ENCODE assay signal across 11 mouse cellular contexts in genomic region chr7:118592146-118592545, GRCm38 (mm10). TPM values are rescaled to one million over a fixed set of nuclear protein-coding genes. Genes with fewer than 3 reads are reported as not detected.
DNase-seq lines count a peak whose midpoint lies in the region; ATAC-seq and TF ChIP-seq lines count a peak whose summit lies in the region.
"Had no signal": no experiment of that assay in that cellular context is flagged by ENCODE, and none has a peak within 500 bp of the region (broad histone marks: within the 10 kb centered on the region; RNA-seq: fewer than 3 reads in every experiment).

No protein-coding gene starts in this region.

- 22% methylated on average over 6 of the region's 6 CpGs for WGBS in embryonic facial prominence, embryonic 15.5 days
- WGBS in hindbrain, postnatal 0 days = 16% methylated on average over 6 of the region's 6 CpGs
- 28% methylated on average over 6 of the region's 6 CpGs for WGBS in neural tube, embryonic 13.5 days
- 53% methylated on average over 6 of the region's 6 CpGs for whole genome bisulfite sequencing in liver, embryonic 12.5 days (ENCODE audit: insufficient replicate concordance)
- 45% methylated on average over 6 of the region's 6 CpGs for WGBS in stomach, postnatal 0 days

- peaks cover 38% of the 10 kb centered on the region for H3K4me1 ChIP-seq in embryonic facial prominence, embryonic 15.5 days
- H3K4me1 ChIP-seq in hindbrain, postnatal 0 days (ENCODE audit: insufficient read depth, low read length) = peaks cover 9% of the 10 kb centered on the region
- H3K4me1 ChIP-seq in neural tube, embryonic 13.5 days (replicated peaks) = peaks cover 44% of the 10 kb centered on the region
- H3K4me1 ChIP-seq in liver, embryonic 12.5 days = peaks cover 16% of the 10 kb centered on the region
- peaks cover 2% of the 10 kb centered on the region for H3K4me1 ChIP-seq in stomach, postnatal 0 days (replicated peaks; ENCODE audit: control insufficient read depth, insufficient read depth)

- no peak for ATAC-seq in embryonic facial prominence, embryonic 15.5 days (ENCODE audit: insufficient number of reproducible peaks, low FRiP score, low TSS enrichment, low read depth)
- ATAC-seq in hindbrain, postnatal 0 days = peak; percentile 39; the same call in 1 of the 2 replicates
- ATAC-seq in neural tube, embryonic 13.5 days (ENCODE audit: low read depth) = no peak
- no peak for ATAC-seq in liver, embryonic 12.5 days
- no peak for ATAC-seq in stomach, postnatal 0 days (ENCODE audit: low FRiP score, low TSS enrichment)
- ATAC-seq: lung, postnatal 0 days had no signal

- H3K4me3 ChIP-seq in layer of hippocampus, adult 2 months = no peak overlapping the region
- H3K4me3 ChIP-seq in embryonic facial prominence, embryonic 15.5 days (replicated peaks) = no peak overlapping the region
- H3K4me3 ChIP-seq in hindbrain, postnatal 0 days (ENCODE audit: low read length) = no peak overlapping the region
- H3K4me3 ChIP-seq in neural tube, embryonic 13.5 days = no peak overlapping the region
- no peak overlapping the region for H3K4me3 ChIP-seq in liver, embryonic 12.5 days
- H3K4me3 ChIP-seq in stomach, postnatal 0 days (ENCODE audit: low read depth, low read length) = no peak overlapping the region

- peak in 1 of 2 experiments; percentile 41 for DNase-seq in layer of hippocampus, adult 2 months (ENCODE audit: low spot score in 2 of 2)
- DNase-seq in layer of hippocampus, adult 9-11 months = no peak
- DNase-seq in hindbrain, postnatal 0 days (ENCODE audit: low spot score) = peak; percentile 65
- no peak for DNase-seq in thymus, postnatal 36 days
- no peak for DNase-seq in stomach, postnatal 0 days (ENCODE audit: low spot score)
- DNase-seq: cerebellum, adult 9-11 months had no signal

- TF ChIP-seq CTCF in layer of hippocampus, adult 2 months (conservative IDR thresholded peaks at IDR 0.05) = no peak
- no peak for TF ChIP-seq CTCF in hindbrain, postnatal 0 days (IDR thresholded peaks at IDR 0.05; ENCODE audit: low read depth)
- no peak for TF ChIP-seq CTCF in stomach, postnatal 0 days (IDR thresholded peaks at IDR 0.05; ENCODE audit: low read depth)

- H3K27me3 ChIP-seq in embryonic facial prominence, embryonic 15.5 days = peaks cover 12% of the 10 kb centered on the region
- H3K27me3 ChIP-seq in hindbrain, postnatal 0 days (ENCODE audit: insufficient read depth, low read length) = no peaks in the 10 kb centered on the region
- peaks cover 10% of the 10 kb centered on the region for H3K27me3 ChIP-seq in neural tube, embryonic 13.5 days
- peaks cover 43% of the 10 kb centered on the region for H3K27me3 ChIP-seq in liver, embryonic 12.5 days (replicated peaks)
- 0 out of 2 replicates have a peak, but pooled peaks cover 2% of the 10 kb centered on the region for H3K27me3 ChIP-seq in stomach, postnatal 0 days (ENCODE audit: control insufficient read depth, insufficient read depth, low read length)

- 0 out of 2 replicates have a peak overlapping the region, but pooled peaks have one; percentile 4 for H3K4me2 ChIP-seq in embryonic facial prominence, embryonic 15.5 days (replicated peaks)
- H3K4me2 ChIP-seq in hindbrain, postnatal 0 days (ENCODE audit: low read depth, low read length) = no peak overlapping the region
- H3K4me2 ChIP-seq in neural tube, embryonic 13.5 days = no peak overlapping the region
- no peak overlapping the region for H3K4me2 ChIP-seq in liver, embryonic 12.5 days
- no peak overlapping the region for H3K4me2 ChIP-seq in stomach, postnatal 0 days (replicated peaks; ENCODE audit: low read depth)

- H3K9me3 ChIP-seq in embryonic facial prominence, embryonic 15.5 days (replicated peaks) = no peaks in the 10 kb centered on the region
- no peaks in the 10 kb centered on the region for H3K9me3 ChIP-seq in hindbrain, postnatal 0 days (ENCODE audit: low read length)
- H3K9me3 ChIP-seq in neural tube, embryonic 13.5 days = no peaks in the 10 kb centered on the region
- H3K9me3 ChIP-seq in liver, embryonic 12.5 days (replicated peaks) = 0 out of 2 replicates have a peak, but pooled peaks cover 2% of the 10 kb centered on the region
- H3K9me3 ChIP-seq in stomach, postnatal 0 days (ENCODE audit: control insufficient read depth, low read length) = no peaks in the 10 kb centered on the region

- H3K27ac ChIP-seq in layer of hippocampus, adult 2 months = peak overlapping the region; percentile 93
- no peak overlapping the region for H3K27ac ChIP-seq in embryonic facial prominence, embryonic 15.5 days (replicated peaks)
- H3K27ac ChIP-seq in hindbrain, postnatal 0 days = peak overlapping the region; percentile 86
- peak overlapping the region; percentile 87 for H3K27ac ChIP-seq in neural tube, embryonic 13.5 days (replicated peaks)
- no peak overlapping the region for H3K27ac ChIP-seq in liver, embryonic 12.5 days
- H3K27ac ChIP-seq in stomach, postnatal 0 days (replicated peaks) = no peak overlapping the region

- H3K9ac ChIP-seq in embryonic facial prominence, embryonic 15.5 days = no peak overlapping the region
- H3K9ac ChIP-seq in hindbrain, postnatal 0 days (replicated peaks; ENCODE audit: low read length) = no peak overlapping the region
- H3K9ac ChIP-seq in neural tube, embryonic 13.5 days = no peak overlapping the region
- H3K9ac ChIP-seq in liver, embryonic 12.5 days = no peak overlapping the region
- no peak overlapping the region for H3K9ac ChIP-seq in stomach, postnatal 0 days (ENCODE audit: low read length)

- H3K36me3 ChIP-seq in embryonic facial prominence, embryonic 15.5 days = no peaks in the 10 kb centered on the region
- no peaks in the 10 kb centered on the region for H3K36me3 ChIP-seq in hindbrain, postnatal 0 days (ENCODE audit: insufficient read depth, low read length)
- no peaks in the 10 kb centered on the region for H3K36me3 ChIP-seq in neural tube, embryonic 13.5 days
- no peaks in the 10 kb centered on the region for H3K36me3 ChIP-seq in liver, embryonic 12.5 days
- H3K36me3 ChIP-seq in stomach, postnatal 0 days (ENCODE audit: control insufficient read depth, insufficient read depth, low read length) = no peaks in the 10 kb centered on the region

- TF ChIP-seq EP300 in stomach, postnatal 0 days (optimal IDR thresholded peaks at IDR 0.05) = no peak

RNA-seq across cellular contexts. Expression of gene Tmc5, which starts 5.0 kb away (rescaled TPM):
- under 1 TPM; 0.32 to 0.69 TPM for total RNA-seq in layer of hippocampus, adult 2 months (2021)
- polyA plus RNA-seq in embryonic facial prominence, embryonic 15.5 days (2015; fragmentation: Nextera tagmentation; extraction: Ambion mirVana) = 0.46 and 0.55 TPM in 2 replicates
- 0.29 and 0.73 TPM in 2 replicates for total RNA-seq in hindbrain, postnatal 0 days (2014; rRNA removed)
- polyA plus RNA-seq in hindbrain, postnatal 0 days (2015; fragmentation: Nextera tagmentation; extraction: Ambion mirVana) = 0.24 and 0.25 TPM in 2 replicates
- polyA plus RNA-seq in neural tube, embryonic 13.5 days (2015; fragmentation: Nextera tagmentation; extraction: Ambion mirVana) = 0.18 and 0.25 TPM in 2 replicates
- polyA plus RNA-seq in liver, embryonic 12.5 days (2016; fragmentation: Nextera tagmentation; extraction: Ambion mirVana) = not detected in 2 replicates
- 7.9 and 8.5 TPM in 2 replicates for polyA plus RNA-seq in stomach, postnatal 0 days (2015; fragmentation: Nextera tagmentation; extraction: Ambion mirVana)
- total RNA-seq: neutrophil, adult 5-6 weeks had no signal

RNA-seq across cellular contexts. Expression of gene Tmc7, which starts 7.6 kb away (rescaled TPM):
- 10 to 100 TPM; 15.0 to 16.8 TPM for total RNA-seq in layer of hippocampus, adult 2 months (2021)
- polyA plus RNA-seq in embryonic facial prominence, embryonic 15.5 days (2015; fragmentation: Nextera tagmentation; extraction: Ambion mirVana) = 4.4 and 5.6 TPM in 2 replicates
- 11.8 and 14.3 TPM in 2 replicates for total RNA-seq in hindbrain, postnatal 0 days (2014; rRNA removed)
- polyA plus RNA-seq in hindbrain, postnatal 0 days (2015; fragmentation: Nextera tagmentation; extraction: Ambion mirVana) = 4.9 and 5.3 TPM in 2 replicates
- 6.3 and 7.0 TPM in 2 replicates for polyA plus RNA-seq in neural tube, embryonic 13.5 days (2015; fragmentation: Nextera tagmentation; extraction: Ambion mirVana)
- polyA plus RNA-seq in liver, embryonic 12.5 days (2016; fragmentation: Nextera tagmentation; extraction: Ambion mirVana) = 0.46 and 0.49 TPM in 2 replicates
- 5.9 and 7.0 TPM in 2 replicates for polyA plus RNA-seq in stomach, postnatal 0 days (2015; fragmentation: Nextera tagmentation; extraction: Ambion mirVana)

RNA-seq across cellular contexts. Expression of gene Coq7, which starts 59.0 kb away (rescaled TPM):
- total RNA-seq in layer of hippocampus, adult 2 months (2021) = 10 to 100 TPM; 35.3 to 35.4 TPM
- 87.0 and 89.1 TPM in 2 replicates for polyA plus RNA-seq in embryonic facial prominence, embryonic 15.5 days (2015; fragmentation: Nextera tagmentation; extraction: Ambion mirVana)
- 32.0 and 35.8 TPM in 2 replicates for total RNA-seq in hindbrain, postnatal 0 days (2014; rRNA removed)
- 154 and 157 TPM in 2 replicates for polyA plus RNA-seq in hindbrain, postnatal 0 days (2015; fragmentation: Nextera tagmentation; extraction: Ambion mirVana)
- polyA plus RNA-seq in neural tube, embryonic 13.5 days (2015; fragmentation: Nextera tagmentation; extraction: Ambion mirVana) = 89.3 and 107 TPM in 2 replicates
- polyA plus RNA-seq in liver, embryonic 12.5 days (2016; fragmentation: Nextera tagmentation; extraction: Ambion mirVana) = 62.9 and 64.4 TPM in 2 replicates
- 83.6 and 86.9 TPM in 2 replicates for polyA plus RNA-seq in stomach, postnatal 0 days (2015; fragmentation: Nextera tagmentation; extraction: Ambion mirVana)

Comparison
In these comparisons a context has a peak if more than half of its experiments do, and no peak if none do; other contexts are left out.
1. H3K27ac ChIP-seq: peak in layer of hippocampus, adult 2 months (single experiment), hindbrain, postnatal 0 days (single experiment) and neural tube, embryonic 13.5 days (single experiment); none in embryonic facial prominence, embryonic 15.5 days (single experiment), liver, embryonic 12.5 days (single experiment) and stomach, postnatal 0 days (single experiment).